Mouse (Mus musculus): ENCODE measurements around the gene Npas2. TPM values are rescaled to one million over a fixed set of nuclear protein-coding genes. Genes with fewer than 3 reads are reported as not detected.

The Npas2 gene
- total RNA-seq, 1 experiment from 2014 or later: not detected

GRCm38 (mm10) chr1:39206942-39207341 is 13.4 kb downstream of the Npas2 start:
- ATAC-seq (ENCODE audit: extremely low read depth, insufficient number of reproducible peaks, low FRiP score, poor library complexity, severe bottlenecking): no peak

- ATAC-seq (ENCODE audit: extremely low read depth, insufficient number of reproducible peaks, low FRiP score, poor library complexity, severe bottlenecking): no peak
Measured at GRCm38 (mm10) chr1:39210928-39211327, 17.4 kb downstream of the Npas2 start.

DNA sequence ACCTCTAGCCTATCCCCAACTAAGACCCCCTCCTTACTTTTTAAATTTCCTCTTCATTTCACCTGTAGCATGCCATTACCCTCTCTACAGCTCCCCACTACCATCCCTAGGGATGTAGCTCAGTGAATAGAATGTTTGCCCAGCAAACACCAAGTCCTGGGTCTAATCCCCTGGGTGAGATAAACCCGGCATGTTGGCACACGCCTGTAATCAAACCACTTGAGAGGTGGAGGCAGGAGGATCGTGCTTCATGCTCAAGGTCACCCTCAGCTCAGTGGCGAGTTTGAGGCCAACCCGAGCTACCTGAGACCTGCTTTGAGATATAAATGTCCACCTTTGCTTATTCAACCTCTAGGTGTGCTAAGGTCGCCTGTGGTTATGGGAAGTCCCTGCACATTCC is 19.5 kb downstream of the Npas2 start:
- ATAC-seq (ENCODE audit: extremely low read depth, insufficient number of reproducible peaks, low FRiP score, poor library complexity, severe bottlenecking): no peak

GRCm38 (mm10) chr1:39217584-39217983 is 24.1 kb downstream of the Npas2 start:
- ATAC-seq (ENCODE audit: extremely low read depth, insufficient number of reproducible peaks, low FRiP score, poor library complexity, severe bottlenecking): no peak

GRCm38 (mm10) chr1:39228401-39228800 is 34.9 kb downstream of the Npas2 start:
- no peak for ATAC-seq (ENCODE audit: extremely low read depth, insufficient number of reproducible peaks, low FRiP score, poor library complexity, severe bottlenecking)

- ATAC-seq (ENCODE audit: extremely low read depth, insufficient number of reproducible peaks, low FRiP score, poor library complexity, severe bottlenecking): no peak
Measured at GRCm38 (mm10) chr1:39230021-39230420, 36.5 kb downstream of the Npas2 start.

DNA sequence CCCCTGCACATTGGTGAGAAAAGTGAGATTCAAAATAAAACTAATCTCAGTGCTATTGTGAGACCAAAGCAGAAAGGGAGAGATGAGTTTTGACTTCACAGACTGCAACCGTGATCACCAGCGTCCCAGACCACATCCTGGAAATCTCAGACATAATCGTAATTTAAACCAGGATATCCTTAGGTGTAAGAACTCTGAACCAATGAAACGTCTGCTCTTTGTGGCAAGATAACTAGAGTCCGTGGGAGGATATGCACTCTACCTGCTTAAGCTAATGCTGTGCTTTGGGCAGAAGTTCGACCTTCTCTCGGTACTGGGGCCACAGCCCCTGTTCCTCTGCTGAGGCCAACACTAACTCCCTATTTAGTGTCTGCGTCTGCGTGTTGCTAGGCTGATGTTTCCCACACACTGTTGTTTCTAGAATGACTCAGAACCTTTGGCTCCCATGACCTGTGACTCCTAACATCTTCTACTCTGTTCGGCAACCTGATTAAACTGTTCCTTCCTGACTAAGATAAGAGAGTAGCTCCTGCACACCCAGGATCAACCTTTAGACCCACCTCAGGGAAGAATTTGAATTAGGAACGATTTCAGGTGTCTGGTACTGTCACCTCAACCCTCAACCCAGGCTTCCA is 41.4 kb downstream of the Npas2 start:
- ATAC-seq (ENCODE audit: extremely low read depth, insufficient number of reproducible peaks, low FRiP score, poor library complexity, severe bottlenecking): no peak

DNA sequence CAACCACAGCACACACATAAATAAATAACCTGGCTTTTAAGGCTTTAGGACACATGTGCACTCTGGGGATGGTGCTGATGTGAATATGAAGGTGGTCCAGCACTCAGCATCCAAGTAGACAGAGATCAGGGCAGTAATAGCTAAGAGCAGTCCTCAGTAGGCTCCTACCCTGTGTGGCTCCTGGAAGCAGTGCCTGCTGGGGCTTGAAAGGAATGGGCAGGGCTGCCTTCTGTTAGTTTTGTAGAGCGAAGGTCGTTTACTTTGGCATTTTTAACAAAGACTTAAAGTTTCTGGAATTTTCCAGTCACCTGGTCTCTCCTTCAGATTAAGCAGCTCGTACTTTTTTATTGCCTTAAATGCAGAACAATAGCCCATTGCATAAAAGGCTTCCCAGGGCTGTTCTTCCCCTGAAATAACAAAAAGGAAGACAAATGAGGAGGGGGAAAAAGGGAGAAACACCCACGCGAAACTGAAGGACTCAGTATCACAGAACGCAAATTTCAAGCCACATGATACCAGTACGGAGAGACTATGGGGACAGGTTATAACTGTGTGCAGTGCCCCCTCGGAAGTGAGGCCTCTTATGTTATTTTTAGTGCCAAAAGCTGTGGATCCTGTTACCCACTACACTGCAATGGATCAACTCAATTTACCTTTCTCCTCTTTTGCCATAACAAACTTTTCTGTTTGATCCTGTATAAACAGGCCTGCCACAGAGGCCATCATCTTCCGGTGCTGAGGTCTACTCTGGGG is 44.1 kb downstream of the Npas2 start:
- no peak for ATAC-seq (ENCODE audit: extremely low read depth, insufficient number of reproducible peaks, low FRiP score, poor library complexity, severe bottlenecking)

DNA sequence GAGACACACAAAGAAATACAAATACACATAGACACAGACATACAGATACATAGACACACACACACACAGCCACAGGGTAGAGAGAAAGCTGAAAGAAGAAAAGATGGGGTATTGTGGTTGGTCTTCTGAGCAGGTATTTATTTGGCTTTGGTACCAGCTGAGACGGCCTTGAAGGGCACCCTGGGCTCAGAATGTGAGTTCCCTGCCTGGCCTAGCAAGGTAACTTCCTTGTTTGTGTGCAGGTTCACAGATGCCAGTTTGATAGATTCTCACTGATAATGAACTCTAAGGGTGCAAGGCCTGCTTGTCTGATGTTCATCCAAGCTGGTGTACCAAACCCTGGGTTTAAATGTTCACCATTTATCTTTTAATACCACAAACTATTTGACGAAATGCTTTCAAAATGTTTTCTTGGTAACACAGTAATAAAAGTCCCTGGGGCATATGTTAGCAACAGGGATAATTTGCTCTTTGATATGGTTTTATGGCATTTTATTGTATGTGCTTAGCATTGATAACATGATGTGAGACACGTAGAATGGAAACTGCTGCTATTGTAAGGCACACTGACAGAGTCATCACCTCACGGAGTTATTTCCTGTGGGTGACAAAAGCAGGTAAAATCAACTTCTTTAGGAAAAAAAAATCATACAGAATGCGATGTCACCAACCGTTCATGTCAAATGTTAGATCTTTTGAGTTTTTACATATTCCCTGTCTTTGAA is 47.5 kb downstream of the Npas2 start:
- ATAC-seq (ENCODE audit: extremely low read depth, insufficient number of reproducible peaks, low FRiP score, poor library complexity, severe bottlenecking): no peak

- no peak for ATAC-seq (ENCODE audit: extremely low read depth, insufficient number of reproducible peaks, low FRiP score, poor library complexity, severe bottlenecking)
Measured at GRCm38 (mm10) chr1:39244726-39245125, 51.2 kb downstream of the Npas2 start.

GRCm38 (mm10) chr1:39251679-39252078 is 58.1 kb downstream of the Npas2 start:
- ATAC-seq (ENCODE audit: extremely low read depth, insufficient number of reproducible peaks, low FRiP score, poor library complexity, severe bottlenecking): no peak

GRCm38 (mm10) chr1:39253771-39254170 is 60.2 kb downstream of the Npas2 start:
- ATAC-seq (ENCODE audit: extremely low read depth, insufficient number of reproducible peaks, low FRiP score, poor library complexity, severe bottlenecking): no peak

DNA sequence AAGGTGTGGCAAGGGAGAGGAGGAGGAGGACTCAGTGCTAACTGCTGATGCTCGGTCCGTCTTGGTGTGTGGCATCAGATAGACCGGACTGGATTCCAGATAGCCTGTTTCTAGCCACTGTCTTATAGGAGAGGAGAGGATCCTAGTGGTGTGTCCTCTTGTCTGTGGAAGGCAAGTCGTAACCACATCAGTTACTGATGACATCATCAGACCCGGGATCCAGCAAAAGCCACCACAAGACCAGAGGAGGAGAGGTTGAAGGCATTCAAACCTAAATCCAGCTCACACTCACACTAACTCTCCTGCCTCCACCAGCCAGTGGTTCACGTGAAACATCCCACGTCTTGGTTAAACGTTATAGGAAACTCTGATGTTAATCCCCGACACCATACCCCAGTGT is 62.5 kb downstream of the Npas2 start:
- no peak for ATAC-seq (ENCODE audit: extremely low read depth, insufficient number of reproducible peaks, low FRiP score, poor library complexity, severe bottlenecking)

DNA sequence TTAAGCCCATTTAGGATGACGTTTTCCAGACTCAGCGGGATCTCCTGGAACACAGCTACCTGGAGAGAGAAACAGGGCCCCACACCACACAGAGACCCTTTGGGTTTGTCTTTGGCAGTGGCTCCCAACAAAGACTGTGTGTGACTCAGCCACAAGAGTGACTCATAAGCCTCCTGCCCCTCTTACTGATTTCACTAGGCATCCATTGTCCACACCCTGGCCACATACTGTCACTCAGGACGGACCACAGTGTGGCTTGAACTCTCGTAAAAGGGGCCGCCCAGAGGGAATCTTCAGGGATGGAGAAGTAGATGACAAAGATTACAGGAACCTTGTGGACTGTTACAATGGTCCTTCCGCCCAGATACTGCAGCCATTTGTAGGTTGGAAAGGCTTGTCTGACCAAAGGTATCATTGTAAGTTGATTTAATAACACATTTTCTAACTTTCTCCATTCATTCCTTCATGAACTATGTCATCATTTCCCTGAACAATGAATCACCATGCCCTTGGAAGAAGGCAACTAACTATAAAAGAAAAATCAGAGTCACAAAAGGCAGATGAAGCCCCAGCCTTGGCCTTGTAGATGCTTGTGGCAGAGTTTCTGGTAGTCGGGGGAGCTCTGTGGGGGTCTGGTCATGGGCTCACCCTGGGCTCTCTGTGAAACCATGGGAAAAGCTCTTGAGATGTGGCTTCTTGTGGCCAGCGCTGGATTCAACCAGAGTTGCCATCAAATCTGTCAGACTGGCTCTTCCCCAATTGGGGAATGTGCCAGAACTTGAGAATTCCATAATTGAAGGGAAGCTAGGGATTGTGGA is 63.2 kb downstream of the Npas2 start:
- no peak for ATAC-seq (ENCODE audit: extremely low read depth, insufficient number of reproducible peaks, low FRiP score, poor library complexity, severe bottlenecking)

- no peak for ATAC-seq (ENCODE audit: extremely low read depth, insufficient number of reproducible peaks, low FRiP score, poor library complexity, severe bottlenecking)
Measured at GRCm38 (mm10) chr1:39257331-39257594, 63.7 kb downstream of the Npas2 start.

DNA sequence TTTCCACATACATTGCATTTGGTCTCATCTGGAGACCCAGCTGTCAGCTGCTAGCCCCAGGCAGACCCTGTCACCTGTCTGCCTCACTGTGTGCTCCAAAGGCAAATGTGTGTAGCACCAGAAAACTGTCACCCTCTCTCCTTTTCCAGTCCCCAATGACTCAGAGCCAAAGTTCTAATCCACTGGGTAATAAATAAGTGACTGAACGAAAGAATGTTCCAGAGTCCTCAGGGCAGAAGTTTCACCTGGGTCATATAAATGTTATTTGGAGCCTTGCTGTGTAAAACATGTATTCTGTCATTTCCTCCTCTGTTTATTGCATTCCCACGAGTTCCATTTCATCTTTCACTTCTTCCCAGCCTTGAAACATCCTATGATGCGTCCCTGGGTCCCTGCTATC is 66.1 kb downstream of the Npas2 start:
- ATAC-seq (ENCODE audit: extremely low read depth, insufficient number of reproducible peaks, low FRiP score, poor library complexity, severe bottlenecking): no peak

DNA sequence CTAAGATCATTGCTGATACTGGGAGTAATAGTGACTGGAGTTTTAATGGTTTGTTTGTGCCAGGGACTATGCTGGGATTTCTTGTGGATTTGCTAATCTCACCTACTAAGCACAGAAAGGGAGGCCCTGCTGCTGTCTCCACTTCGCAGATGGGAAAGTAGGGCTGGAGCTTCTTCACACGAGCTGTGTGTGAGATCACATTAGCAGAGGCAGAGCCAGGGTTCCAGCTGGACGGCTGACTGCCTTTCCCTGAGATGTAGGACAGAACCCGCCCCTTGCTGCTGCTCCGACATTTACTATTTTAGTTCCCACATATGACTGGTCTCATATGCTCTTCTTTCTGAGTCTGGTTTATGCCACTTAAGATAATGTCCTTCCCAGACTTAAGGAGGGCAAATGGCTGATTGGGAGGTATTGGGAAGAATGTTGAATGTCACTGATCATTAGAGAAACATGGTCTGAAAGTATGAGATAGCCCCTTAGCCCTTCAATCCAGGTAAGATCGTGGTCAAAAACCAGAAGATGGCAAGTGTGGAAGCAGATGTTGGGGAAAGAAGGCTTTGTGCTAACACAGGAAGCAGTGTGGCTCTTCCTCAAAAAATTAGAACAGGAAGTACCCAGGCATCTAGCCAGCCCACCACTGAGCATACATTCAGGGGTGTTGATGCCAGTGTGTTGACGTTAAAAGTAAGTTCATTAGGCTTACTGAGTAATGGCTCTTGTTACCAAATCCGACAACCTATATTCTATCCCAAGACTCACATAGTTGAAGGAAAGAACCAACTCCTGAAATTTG is 66.8 kb downstream of the Npas2 start:
- no peak for ATAC-seq (ENCODE audit: extremely low read depth, insufficient number of reproducible peaks, low FRiP score, poor library complexity, severe bottlenecking)

DNA sequence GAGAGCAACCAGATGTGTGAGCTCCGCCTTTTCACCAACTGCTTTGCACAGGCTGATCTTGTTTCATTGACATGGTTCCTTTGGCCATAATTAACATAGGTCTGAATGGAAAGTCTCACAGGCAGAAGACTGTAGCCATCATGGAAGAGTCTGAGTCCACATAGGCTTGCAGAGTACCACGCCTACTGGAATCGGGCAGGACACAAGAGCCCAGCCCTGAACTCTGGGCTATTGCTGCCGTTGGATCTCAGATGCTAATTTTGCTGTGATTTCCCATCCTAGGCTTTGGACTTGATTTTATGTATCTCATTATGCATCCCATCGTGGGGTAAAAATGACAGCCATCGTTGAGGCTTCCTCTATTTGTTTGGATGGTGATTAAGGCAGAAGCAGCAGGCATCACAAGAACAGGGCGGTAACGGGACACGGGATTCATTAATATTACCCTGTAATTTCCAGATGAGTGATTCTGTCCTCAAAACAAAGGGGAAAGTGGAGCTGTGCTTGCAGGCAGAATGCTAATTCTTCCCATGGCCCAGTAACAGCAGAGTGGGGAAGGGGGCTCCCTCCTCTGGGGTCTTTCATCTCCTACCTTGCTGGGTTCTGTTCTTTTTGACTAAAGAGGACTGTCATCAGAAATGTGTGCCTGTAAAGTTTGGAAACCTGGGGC is 73.4 kb downstream of the Npas2 start:
- no peak for ATAC-seq (ENCODE audit: extremely low read depth, insufficient number of reproducible peaks, low FRiP score, poor library complexity, severe bottlenecking)
